Mouse (Mus musculus) embryonic fibroblast, embryonic 13.5 days (primary cell): ENCODE measurements around the gene Araf.

ENCODE experiments used
- CTCF ChIP-seq: IDR thresholded peaks from 2 replicates; pipeline ENCODE4 v1.5.1; 2011; ENCODE audit warnings: mild to moderate bottlenecking, control low read depth, low read length, moderate library complexity, borderline replicate concordance; ENCODE audit not compliant: insufficient read depth
- POLR2A ChIP-seq: IDR thresholded peaks from 2 replicates; pipeline ENCODE4 v1.6.1; 2011; ENCODE audit warnings: low read depth, mild to moderate bottlenecking, control low read depth, low read length, moderate library complexity

GRCm38 (mm10) chrX:20798797-20799147 lies 1.2 kb downstream of the Araf start:
- TF ChIP-seq POLR2A, result 0 out of 2 replicates have a peak, but pooled peaks have one; percentile 6
- TF ChIP-seq CTCF, result no peak
